Mouse (Mus musculus) heart, adult 2 months (tissue): Measurements from ENCODE around the gene Gm17622. TPM values are rescaled to one million over a fixed set of nuclear protein-coding genes. Genes with fewer than 3 reads are reported as not detected.

Experiments used
- DNase-seq, 2 experiments: peaks; one replicate each; pipeline ENCODE4 v3.0.0; 2021
- H3K27ac ChIP-seq: fragments of 200-600 bp; 2 replicates; pipeline ENCODE4 v1.8.1; 2022
- H3K27me3 ChIP-seq: fragments of 200-500 bp; 2 replicates; pipeline ENCODE4 v1.6.1; 2012; ENCODE audit warnings: mild to moderate bottlenecking, low read length, inconsistent platforms, mixed read lengths; ENCODE audit not compliant: control insufficient read depth, insufficient read depth
- H3K36me3 ChIP-seq: fragments of 200-500 bp; 2 replicates; pipeline ENCODE4 v1.6.1; 2012; ENCODE audit warnings: low read length, inconsistent platforms; ENCODE audit not compliant: control insufficient read depth, insufficient read depth
- H3K4me1 ChIP-seq: fragments of 200-500 bp; 2 replicates; pipeline ENCODE4 v1.6.1; 2011; ENCODE audit warnings: low read length; ENCODE audit not compliant: control insufficient read depth, insufficient read depth
- H3K4me3 ChIP-seq: fragments of 200-600 bp; 2 replicates; pipeline ENCODE4 v1.8.1; 2022
- H3K79me2 ChIP-seq: fragments of 200-500 bp; replicated peaks from 2 replicates; pipeline ENCODE4 v1.6.1; 2012; ENCODE audit warnings: mild to moderate bottlenecking, inconsistent platforms, low read length, moderate library complexity, mixed read lengths; ENCODE audit not compliant: control insufficient read depth, insufficient read depth
- H3K9ac ChIP-seq: fragments of 200-500 bp; 2 replicates; pipeline ENCODE4 v1.6.1; 2012; ENCODE audit warnings: low read depth, mild to moderate bottlenecking, control low read depth, inconsistent platforms, low read length, mixed read lengths
- CTCF ChIP-seq: fragments of 200-600 bp; IDR thresholded peaks from 2 replicates; pipeline ENCODE4 v1.8.1; 2022; ENCODE audit warnings: antibody characterized with exemption, mild to moderate bottlenecking, moderate library complexity
- EP300 ChIP-seq: fragments of 200-500 bp; IDR thresholded peaks from 2 replicates; pipeline ENCODE4 v1.6.1; 2011; ENCODE audit warnings: low read depth, low read length, control low read depth; ENCODE audit not compliant: insufficient read depth
- POLR2A ChIP-seq: fragments of 200-500 bp; IDR thresholded peaks from 2 replicates; pipeline ENCODE4 v1.6.1; 2011; ENCODE audit warnings: mild to moderate bottlenecking, low read depth, low read length, control low read depth; ENCODE audit not compliant: insufficient read depth
- WGBS: fragments of 180-500 bp; shearing (Covaris S2); methylation state at CpG from one replicate; pipeline ENCODE4 v1.1.7; 2018; 5-methylcytosine and 5-hydroxymethylcytosine counted together
- intact Hi-C: fragments of 180-260 bp; cut with DNase I; formaldehyde crosslinking; loops from one replicate; pipeline ENCODE4 v1.15.1; 2025
- polyA plus RNA-seq: library from polyadenylated mRNA; depleted of rRNA; stranded (reverse); fragments of >200 nt; gene quantifications from 2 replicates; pipeline ENCODE4 v1.2.3, GENCODE M21; 2012
- total RNA-seq, 2 experiments: library from RNA; stranded (reverse); gene quantifications; 2 replicates each; pipeline ENCODE4 v1.2.3; 2021

Gm17622 gene
- total and polyA plus RNA-seq, 3 experiments, result not detected

GRCm38 (mm10) chr13:96457566-96457965 is 33.0 kb upstream of the Gm17622 start:
- Histone ChIP-seq H3K27me3 (no peaks in the 10 kb centered on the region), H3K36me3 (no peaks in the 10 kb centered on the region), H3K4me1 (no peaks in the 10 kb centered on the region; the same call in 1 of the 2 replicates), H3K9ac (no peak overlapping the region), H3K4me3 (no peak overlapping the region), H3K79me2 (no peaks in the 10 kb centered on the region), H3K27ac (no peak overlapping the region)
- intact Hi-C loops, result no loop called here
- no peak for TF ChIP-seq CTCF
- TF ChIP-seq POLR2A, result no peak
- no peak for TF ChIP-seq EP300
- WGBS, result 77% methylated on average over 5 of the region's 5 CpGs
- no peak for DNase-seq

- DNase-seq, result no peak
- WGBS, result 52% methylated on average over 5 of the region's 5 CpGs
- no peak overlapping the region for H3K27ac ChIP-seq
- intact Hi-C loops, result no loop called here
- no peak overlapping the region for H3K9ac ChIP-seq
- H3K79me2 ChIP-seq, result no peaks in the 10 kb centered on the region
- H3K27me3 ChIP-seq, result no peaks in the 10 kb centered on the region
- no peaks in the 10 kb centered on the region for H3K36me3 ChIP-seq
- H3K4me3 ChIP-seq, result no peak overlapping the region
- no peak for TF ChIP-seq CTCF
- TF ChIP-seq POLR2A, result no peak
- no peak for TF ChIP-seq EP300
- no peaks in the 10 kb centered on the region; the same call in 1 of the 2 replicates for H3K4me1 ChIP-seq
Measured at GRCm38 (mm10) chr13:96458018-96458417, 32.5 kb upstream of the Gm17622 start.

- Histone ChIP-seq H3K4me1 (no peaks in the 10 kb centered on the region), H3K27ac (no peak overlapping the region), H3K4me3 (no peak overlapping the region), H3K36me3 (no peaks in the 10 kb centered on the region), H3K79me2 (no peaks in the 10 kb centered on the region), H3K27me3 (no peaks in the 10 kb centered on the region), H3K9ac (no peak overlapping the region)
- 73% methylated on average over 4 of the region's 4 CpGs for WGBS
- intact Hi-C loops, result no loop called here
- TF ChIP-seq CTCF, result no peak
- no peak for TF ChIP-seq POLR2A
- no peak for TF ChIP-seq EP300
- DNase-seq, result no peak
Measured at GRCm38 (mm10) chr13:96458606-96459005, 31.9 kb upstream of the Gm17622 start.

DNA sequence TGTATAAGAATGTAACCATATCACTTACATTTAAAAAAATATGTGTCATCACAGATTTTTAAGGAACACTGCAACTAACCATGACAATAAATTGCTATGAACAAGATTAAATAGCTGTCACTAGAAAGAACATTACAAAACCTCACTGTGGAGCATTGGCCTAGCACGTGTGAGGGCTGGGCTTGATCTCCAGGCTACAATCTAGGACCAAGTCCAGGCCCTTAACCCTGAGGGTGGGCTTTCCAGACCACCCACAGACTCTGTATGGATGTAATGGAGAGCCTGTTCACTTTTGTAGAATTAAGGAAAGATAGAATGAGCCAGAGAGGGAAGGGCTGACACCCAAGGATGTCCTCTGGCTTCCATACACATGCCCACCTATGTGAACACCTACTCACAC is 27.9 kb upstream of the Gm17622 start:
- Histone ChIP-seq H3K27me3 (no peaks in the 10 kb centered on the region), H3K4me3 (no peak overlapping the region), H3K9ac (no peak overlapping the region), H3K79me2 (no peaks in the 10 kb centered on the region), H3K4me1 (no peaks in the 10 kb centered on the region), H3K36me3 (no peaks in the 10 kb centered on the region), H3K27ac (no peak overlapping the region)
- intact Hi-C loops, result no loop called here
- WGBS, result 86% methylated on average over 1 of the region's 1 CpGs
- no peak for DNase-seq
- TF ChIP-seq EP300 (no peak), POLR2A (no peak), CTCF (no peak)

- TF ChIP-seq POLR2A (no peak), CTCF (no peak), EP300 (no peak)
- Histone ChIP-seq H3K27ac (no peak overlapping the region), H3K4me3 (no peak overlapping the region)
Measured at GRCm38 (mm10) chr13:96465315-96465714, 25.2 kb upstream of the Gm17622 start.

GRCm38 (mm10) chr13:96468678-96469077 is 21.9 kb upstream of the Gm17622 start:
- DNase-seq, result no peak
- H3K9ac ChIP-seq, result no peak overlapping the region
- H3K4me1 ChIP-seq, result no peaks in the 10 kb centered on the region
- H3K79me2 ChIP-seq, result no peaks in the 10 kb centered on the region
- no peak overlapping the region for H3K27ac ChIP-seq
- intact Hi-C loops, result no loop called here
- TF ChIP-seq CTCF (no peak), POLR2A (no peak), EP300 (no peak)
- H3K4me3 ChIP-seq, result no peak overlapping the region
- H3K27me3 ChIP-seq, result no peaks in the 10 kb centered on the region
- no peaks in the 10 kb centered on the region for H3K36me3 ChIP-seq
- 88% methylated on average over 5 of the region's 5 CpGs for WGBS

More at GRCm38 (mm10) chr13:96465315-96465714, 25.2 kb upstream of the Gm17622 start:
- no peak for DNase-seq
- Histone ChIP-seq H3K79me2 (no peaks in the 10 kb centered on the region), H3K9ac (no peak overlapping the region), H3K27me3 (no peaks in the 10 kb centered on the region), H3K4me1 (no peaks in the 10 kb centered on the region), H3K36me3 (no peaks in the 10 kb centered on the region)
- intact Hi-C loops, result no loop called here
- WGBS, result 64% methylated on average over 5 of the region's 5 CpGs

- H3K4me1 ChIP-seq, result no peaks in the 10 kb centered on the region
- no peaks in the 10 kb centered on the region for H3K27me3 ChIP-seq
- no peak overlapping the region for H3K9ac ChIP-seq
- H3K4me3 ChIP-seq, result no peak overlapping the region
- intact Hi-C loops, result no loop called here
- no peaks in the 10 kb centered on the region for H3K36me3 ChIP-seq
- H3K27ac ChIP-seq, result no peak overlapping the region
- TF ChIP-seq POLR2A, result no peak
- TF ChIP-seq EP300, result no peak
- no peak for TF ChIP-seq CTCF
- WGBS, result 58% methylated on average over 6 of the region's 6 CpGs
- H3K79me2 ChIP-seq, result no peaks in the 10 kb centered on the region
- no peak for DNase-seq
Measured at GRCm38 (mm10) chr13:96470556-96470955, 20.0 kb upstream of the Gm17622 start.
